Mouse (Mus musculus) intestine, embryonic 16.5 days (tissue): ENCODE data around the gene Cdca5. TPM values are rescaled to one million over a fixed set of nuclear protein-coding genes. Genes with fewer than 3 reads are reported as not detected.

Source experiments
- ATAC-seq: fragments of 200-750 bp; cut with Nextera tagmentation; 2 replicates; pipeline ENCODE4 v1.8.0; 2017; ENCODE audit warnings: moderate TSS enrichment, moderate library complexity
- H3K27ac ChIP-seq: fragments of 300-500 bp; sonication (generic); 2 replicates; pipeline ENCODE4 v1.5.1; 2014; ENCODE audit warnings: mild to moderate bottlenecking, low read length
- H3K27me3 ChIP-seq: fragments of 300-500 bp; sonication (generic); replicated peaks from 2 replicates; pipeline ENCODE4 v1.6.1; 2014; ENCODE audit warnings: low read length, control low read depth, mixed read lengths; ENCODE audit not compliant: control insufficient read depth, insufficient read depth
- H3K36me3 ChIP-seq: fragments of 300-500 bp; sonication (generic); 2 replicates; pipeline ENCODE4 v1.6.1; 2014; ENCODE audit warnings: low read length, control low read depth; ENCODE audit not compliant: control insufficient read depth, insufficient read depth
- H3K4me1 ChIP-seq: fragments of 300-500 bp; sonication (generic); 2 replicates; pipeline ENCODE4 v1.6.1; 2014; ENCODE audit warnings: low read length, control low read depth, mixed read lengths; ENCODE audit not compliant: control insufficient read depth, insufficient read depth
- H3K4me2 ChIP-seq: fragments of 300-500 bp; sonication (generic); 2 replicates; pipeline ENCODE4 v1.6.1; 2014; ENCODE audit warnings: low read depth, low read length, control low read depth
- H3K4me3 ChIP-seq: fragments of 300-500 bp; sonication (generic); 2 replicates; pipeline ENCODE4 v1.5.1; 2014; ENCODE audit warnings: mild to moderate bottlenecking, low read length
- H3K9ac ChIP-seq: fragments of 300-500 bp; sonication (generic); 2 replicates; pipeline ENCODE4 v1.6.1; 2014; ENCODE audit warnings: low read depth, low read length
- H3K9me3 ChIP-seq: fragments of 300-500 bp; sonication (generic); 2 replicates; pipeline ENCODE4 v1.6.1; 2016; ENCODE audit warnings: low read length, control low read depth; ENCODE audit not compliant: control insufficient read depth
- WGBS: fragments of 180-500 bp; shearing (Covaris S2); extraction: QIAGEN DNeasy Blood & Tissue Kit; methylation state at CpG from one replicate; pipeline ENCODE4 v1.1.7; 2014; 5-methylcytosine and 5-hydroxymethylcytosine counted together
- polyA plus RNA-seq: library from polyadenylated mRNA; unstranded; fragments of >200 nt; fragmentation: Nextera tagmentation; extraction: Ambion mirVana; gene quantifications from 2 replicates; pipeline ENCODE4 v1.2.1, GENCODE M21; 2015

Cdca5 gene
- polyA plus RNA-seq, 1 experiment from 2014 or later = 31.4 TPM

DNA sequence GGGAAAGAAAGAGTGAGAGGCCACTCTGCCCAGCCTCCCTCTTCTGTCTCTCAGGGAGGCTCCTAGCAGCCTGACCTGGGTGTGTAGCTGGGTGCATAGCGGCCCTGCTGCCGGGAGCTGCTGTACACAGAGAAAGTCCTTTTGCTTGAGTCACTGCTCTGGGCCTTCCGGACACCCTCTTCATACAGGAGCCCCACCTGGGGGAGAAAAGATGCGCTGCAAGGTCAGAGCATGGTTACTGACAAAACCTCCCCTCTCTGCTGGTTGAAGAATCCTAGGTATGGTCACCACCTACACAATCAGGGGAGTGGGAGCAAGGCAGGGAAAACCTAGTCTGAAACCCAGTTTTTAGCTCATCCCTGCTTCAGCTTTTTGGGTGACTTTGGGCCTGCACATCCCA lies 15.8 kb upstream of the Cdca5 start:
- no peak overlapping the region for H3K9ac ChIP-seq
- no peak for ATAC-seq
- no peaks in the 10 kb centered on the region for H3K27me3 ChIP-seq
- H3K27ac ChIP-seq = no peak overlapping the region
- peaks cover 19% of the 10 kb centered on the region for H3K4me1 ChIP-seq
- H3K36me3 ChIP-seq = peaks cover 15% of the 10 kb centered on the region; the same call in 1 of the 2 replicates
- H3K4me3 ChIP-seq = no peak overlapping the region
- WGBS = 58% methylated on average over 4 of the region's 4 CpGs
- no peaks in the 10 kb centered on the region for H3K9me3 ChIP-seq
- no peak overlapping the region for H3K4me2 ChIP-seq

- no peaks in the 10 kb centered on the region for H3K27me3 ChIP-seq
- H3K4me1 ChIP-seq = peaks cover 19% of the 10 kb centered on the region
- no peaks in the 10 kb centered on the region for H3K9me3 ChIP-seq
- H3K36me3 ChIP-seq = peaks cover 15% of the 10 kb centered on the region; the same call in 1 of the 2 replicates
- H3K4me3 ChIP-seq = no peak overlapping the region
- H3K27ac ChIP-seq = no peak overlapping the region
- 90% methylated on average over 10 of the region's 10 CpGs for WGBS
- no peak overlapping the region for H3K9ac ChIP-seq
- ATAC-seq = no peak
- no peak overlapping the region for H3K4me2 ChIP-seq
Observed at GRCm38 (mm10) chr19:6069851-6070250, 14.9 kb upstream of the Cdca5 start.

DNA sequence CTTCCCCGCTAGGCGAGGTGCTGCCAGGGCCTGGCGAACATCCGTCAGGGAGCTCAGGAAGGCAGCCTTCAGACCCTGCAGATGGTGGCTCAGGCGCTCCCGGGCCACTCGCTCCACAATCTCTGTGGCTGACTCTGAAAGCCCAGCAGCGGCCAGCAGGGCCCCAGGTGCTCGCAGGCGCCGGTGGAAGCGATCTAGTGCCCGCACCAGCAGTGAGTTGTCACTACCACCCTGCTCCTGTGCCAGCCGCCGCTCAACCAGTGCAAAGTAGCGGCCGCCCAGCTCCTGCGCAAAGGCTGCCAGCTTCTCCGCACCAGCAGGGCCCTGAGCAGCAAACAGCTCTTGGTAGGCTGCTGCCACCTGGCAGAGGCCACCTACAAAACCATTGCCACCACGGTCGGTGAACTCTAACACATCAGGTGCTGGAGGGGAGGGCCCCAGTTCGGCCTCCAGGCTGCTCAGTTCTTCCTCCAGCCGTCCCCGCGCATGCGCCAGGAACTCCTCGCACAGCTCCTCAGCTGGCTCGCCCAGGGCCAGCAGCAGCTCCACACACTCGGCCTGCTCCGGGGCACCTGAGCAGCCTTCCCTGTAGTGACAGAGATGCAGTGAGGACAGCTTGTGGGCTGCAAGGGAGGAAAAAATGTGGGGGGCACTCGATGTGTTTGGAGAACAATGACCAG lies 14.1 kb upstream of the Cdca5 start:
- Histone ChIP-seq H3K4me2 (no peak overlapping the region), H3K9ac (no peak overlapping the region), H3K27me3 (no peaks in the 10 kb centered on the region), H3K27ac (no peak overlapping the region), H3K9me3 (no peaks in the 10 kb centered on the region), H3K4me3 (no peak overlapping the region), H3K4me1 (peaks cover 19% of the 10 kb centered on the region), H3K36me3 (peaks cover 15% of the 10 kb centered on the region; the same call in 1 of the 2 replicates)
- 89% methylated on average over 31 of the region's 31 CpGs for WGBS
- ATAC-seq = no peak

DNA sequence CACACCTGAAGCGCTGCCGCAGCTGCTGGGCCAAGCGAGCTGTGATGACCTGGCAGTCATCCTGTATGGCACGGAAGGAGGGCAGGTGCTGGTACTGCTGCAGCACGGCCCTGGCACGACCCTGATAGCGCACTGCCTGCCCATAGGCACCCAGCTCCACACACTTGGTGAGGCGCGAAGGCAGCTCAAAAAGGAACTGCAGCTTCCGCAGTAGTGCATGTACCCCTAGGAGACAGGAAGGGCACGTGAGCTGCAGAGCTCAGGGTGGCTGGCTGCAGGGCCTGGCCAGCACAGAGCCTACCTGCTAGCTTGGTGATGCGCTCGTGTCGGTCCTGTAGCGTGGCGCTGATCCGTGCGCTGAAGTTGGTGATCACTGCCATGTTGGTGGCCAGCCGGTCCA lies 13.5 kb upstream of the Cdca5 start:
- Histone ChIP-seq H3K4me2 (no peak overlapping the region), H3K27ac (no peak overlapping the region), H3K36me3 (peaks cover 15% of the 10 kb centered on the region; the same call in 1 of the 2 replicates), H3K4me3 (no peak overlapping the region), H3K4me1 (peaks cover 22% of the 10 kb centered on the region), H3K9ac (no peak overlapping the region), H3K9me3 (no peaks in the 10 kb centered on the region), H3K27me3 (no peaks in the 10 kb centered on the region)
- 92% methylated on average over 19 of the region's 19 CpGs for WGBS
- no peak for ATAC-seq

- H3K4me2 ChIP-seq = no peak overlapping the region
- no peaks in the 10 kb centered on the region for H3K9me3 ChIP-seq
- H3K9ac ChIP-seq = no peak overlapping the region
- no peaks in the 10 kb centered on the region for H3K27me3 ChIP-seq
- no peak overlapping the region for H3K4me3 ChIP-seq
- H3K36me3 ChIP-seq = peaks cover 15% of the 10 kb centered on the region; the same call in 1 of the 2 replicates
- peaks cover 7% of the 10 kb centered on the region for H3K4me1 ChIP-seq
- 89% methylated on average over 5 of the region's 5 CpGs for WGBS
- H3K27ac ChIP-seq = no peak overlapping the region
- ATAC-seq = no peak
Observed at GRCm38 (mm10) chr19:6073889-6074288, 10.9 kb upstream of the Cdca5 start.

DNA sequence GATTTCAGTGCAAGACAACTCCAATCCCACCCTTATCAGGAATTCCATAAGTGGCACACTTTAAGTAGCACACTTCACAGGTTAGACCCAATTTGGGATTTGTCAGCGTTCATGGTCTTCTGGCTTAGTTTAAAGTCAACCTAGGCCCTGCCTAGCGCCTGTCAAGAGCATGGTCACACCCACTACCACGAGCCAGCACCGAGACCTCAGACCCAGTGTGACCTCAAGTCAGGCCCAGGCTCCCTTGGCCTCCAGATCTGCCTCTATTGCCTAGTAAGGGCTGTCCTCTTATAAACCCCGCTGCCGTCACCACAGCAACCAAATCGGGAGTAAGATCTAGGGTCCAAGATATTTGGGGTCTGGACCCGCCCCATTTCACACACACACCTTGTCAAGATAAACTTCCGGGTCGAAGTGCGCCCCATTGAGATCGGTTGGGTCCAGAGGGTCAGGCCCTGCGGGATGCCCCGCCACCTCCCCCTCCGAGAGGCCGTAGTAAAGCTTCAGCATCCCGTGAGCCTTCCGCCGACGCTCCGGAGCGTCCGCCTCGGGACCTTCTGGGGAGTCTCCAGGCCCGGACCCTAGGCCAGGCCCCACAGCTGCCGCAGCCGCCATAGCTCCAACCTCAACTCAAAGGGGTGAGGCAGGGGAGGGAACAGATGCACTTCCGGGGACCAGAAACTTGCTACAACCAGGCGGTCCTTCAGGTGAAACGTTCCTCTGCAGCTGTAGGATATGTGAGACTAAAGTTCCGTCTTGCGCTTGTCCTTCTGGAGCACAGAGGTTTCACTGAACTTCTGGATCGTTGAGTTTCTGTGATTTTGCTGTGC lies 8.0 kb upstream of the Cdca5 start, which contains the start of gene Vps51:
TSS of gene Vps51 (minus strand) at position 668 of the 830 bp plus-strand sequence.
- Histone ChIP-seq H3K4me1 (peaks cover 7% of the 10 kb centered on the region), H3K36me3 (peaks cover 8% of the 10 kb centered on the region), H3K9ac (peak within 1 kb of the TSS; percentile 93), H3K4me3 (peak within 1 kb of the TSS; percentile 93), H3K27me3 (no peaks in the 10 kb centered on the region), H3K9me3 (no peaks in the 10 kb centered on the region), H3K27ac (peak within 1 kb of the TSS; percentile 88), H3K4me2 (peak within 1 kb of the TSS; percentile 75)
- peak; percentile 94 for ATAC-seq
- under 1% methylated on average over 33 of the region's 33 CpGs for WGBS

GRCm38 (mm10) chr19:6079983-6080480 lies 4.8 kb upstream of the Cdca5 start, which contains the start of gene Tmem262:
Gene Tmem262 (plus strand): TSS chr19:6080033.
- no peak within 1 kb of the TSS for H3K9ac ChIP-seq
- H3K4me1 ChIP-seq = peaks cover 14% of the 10 kb centered on the region
- no peak within 1 kb of the TSS for H3K27ac ChIP-seq
- no peaks in the 10 kb centered on the region for H3K9me3 ChIP-seq
- 92% methylated on average over 12 of the region's 12 CpGs for WGBS
- H3K4me3 ChIP-seq = no peak within 1 kb of the TSS
- no peak for ATAC-seq
- no peaks in the 10 kb centered on the region for H3K27me3 ChIP-seq
- no peak within 1 kb of the TSS for H3K4me2 ChIP-seq
- H3K36me3 ChIP-seq = peaks cover 2% of the 10 kb centered on the region

GRCm38 (mm10) chr19:6082156-6082555 lies 2.6 kb upstream of the Cdca5 start, which contains the start of gene Gm28374:
Gene Gm28374 (minus strand): TSS chr19:6082256.
- peaks cover 11% of the 10 kb centered on the region for H3K4me1 ChIP-seq
- H3K27ac ChIP-seq = no peak within 1 kb of the TSS
- no peak within 1 kb of the TSS for H3K4me2 ChIP-seq
- no peak for ATAC-seq
- H3K9me3 ChIP-seq = no peaks in the 10 kb centered on the region
- no peaks in the 10 kb centered on the region for H3K27me3 ChIP-seq
- no peak within 1 kb of the TSS for H3K4me3 ChIP-seq
- H3K9ac ChIP-seq = no peak within 1 kb of the TSS
- peaks cover 2% of the 10 kb centered on the region for H3K36me3 ChIP-seq
- WGBS = 88% methylated on average over 9 of the region's 9 CpGs

GRCm38 (mm10) chr19:6085417-6085879 lies 665 bp downstream of the Cdca5 start:
- Histone ChIP-seq H3K36me3 (peaks cover 8% of the 10 kb centered on the region), H3K4me3 (peak overlapping the region; percentile 81), H3K4me2 (peak overlapping the region; percentile 81), H3K4me1 (peaks cover 11% of the 10 kb centered on the region), H3K27me3 (no peaks in the 10 kb centered on the region), H3K27ac (peak overlapping the region; percentile 73), H3K9ac (peak overlapping the region; percentile 80), H3K9me3 (no peaks in the 10 kb centered on the region)
- peak; percentile 78 for ATAC-seq
- WGBS = 0% methylated on average over 17 of the region's 17 CpGs
